Mouse (Mus musculus) thymus, adult 2 months (tissue): ENCODE measurements around the gene Plcg2. TPM values are rescaled to one million over a fixed set of nuclear protein-coding genes. Genes with fewer than 3 reads are reported as not detected.

Source experiments
- DNase-seq: peaks from one replicate; pipeline ENCODE4 v3.0.0; 2021
- H3K27ac ChIP-seq: fragments of 200-500 bp; 2 replicates; pipeline ENCODE4 v1.5.1; 2012; ENCODE audit warnings: low read length, control low read depth; ENCODE audit not compliant: control insufficient read depth, insufficient read depth
- H3K27me3 ChIP-seq: fragments of 200-500 bp; 2 replicates; pipeline ENCODE4 v1.6.1; 2012; ENCODE audit warnings: mild to moderate bottlenecking, low read length, moderate library complexity, mixed read lengths; ENCODE audit not compliant: control insufficient read depth, insufficient read depth
- H3K36me3 ChIP-seq: fragments of 200-500 bp; 2 replicates; pipeline ENCODE4 v1.6.1; 2012; ENCODE audit warnings: mild to moderate bottlenecking, low read length, moderate library complexity; ENCODE audit not compliant: control insufficient read depth, insufficient read depth
- H3K4me1 ChIP-seq: fragments of 200-500 bp; replicated peaks from 2 replicates; pipeline ENCODE4 v1.6.1; 2012; ENCODE audit warnings: low read length; ENCODE audit not compliant: control insufficient read depth, insufficient read depth
- H3K4me3 ChIP-seq: fragments of 200-500 bp; 2 replicates; pipeline ENCODE4 v1.5.1; 2012; ENCODE audit warnings: mild to moderate bottlenecking, low read length, control low read depth, moderate library complexity; ENCODE audit not compliant: control insufficient read depth, insufficient read depth
- CTCF ChIP-seq: fragments of 200-500 bp; IDR thresholded peaks from 2 replicates; pipeline ENCODE4 v1.5.1; 2012; ENCODE audit warnings: mild to moderate bottlenecking, control low read depth, low read length, moderate library complexity, borderline replicate concordance; ENCODE audit not compliant: control insufficient read depth, poor library complexity, insufficient read depth; ENCODE audit errors: extremely low read depth
- POLR2A ChIP-seq: fragments of 200-500 bp; IDR thresholded peaks from 2 replicates; pipeline ENCODE4 v1.6.1; 2012; ENCODE audit warnings: mild to moderate bottlenecking, low read length, control low read depth, moderate library complexity; ENCODE audit not compliant: control insufficient read depth, poor library complexity, insufficient read depth; ENCODE audit errors: extremely low read depth
- WGBS: fragments of 180-500 bp; shearing (Covaris S2); methylation state at CpG from one replicate; pipeline ENCODE4 v1.1.7; 2018; 5-methylcytosine and 5-hydroxymethylcytosine counted together
- polyA plus RNA-seq: library from polyadenylated mRNA; depleted of rRNA; stranded (reverse); fragments of >200 nt; gene quantifications from 2 replicates; pipeline ENCODE4 v1.2.3, GENCODE M21; 2012

Plcg2 gene
- polyA plus RNA-seq, 1 experiment: 9.0 TPM

GRCm38 (mm10) chr8:117481830-117482229, 16.3 kb upstream of the Plcg2 start:
- Histone ChIP-seq H3K36me3 (no peaks in the 10 kb centered on the region), H3K27ac (no peak overlapping the region), H3K4me3 (no peak overlapping the region), H3K4me1 (no peaks in the 10 kb centered on the region; the same call in 1 of the 2 replicates), H3K27me3 (no peaks in the 10 kb centered on the region)
- WGBS: 19% methylated on average over 5 of the region's 5 CpGs
- TF ChIP-seq CTCF (no peak), POLR2A (no peak)
- no peak for DNase-seq

GRCm38 (mm10) chr8:117484731-117485130, 13.4 kb upstream of the Plcg2 start:
- 96% methylated on average over 8 of the region's 8 CpGs for WGBS
- Histone ChIP-seq H3K4me3 (no peak overlapping the region), H3K36me3 (no peaks in the 10 kb centered on the region), H3K4me1 (no peaks in the 10 kb centered on the region; the same call in 1 of the 2 replicates), H3K27me3 (no peaks in the 10 kb centered on the region), H3K27ac (no peak overlapping the region)
- no peak for DNase-seq
- TF ChIP-seq CTCF (no peak), POLR2A (no peak)

GRCm38 (mm10) chr8:117485316-117485715, 12.8 kb upstream of the Plcg2 start:
- WGBS: 22% methylated on average over 1 of the region's 1 CpGs
- no peak for DNase-seq
- H3K4me1 ChIP-seq: no peaks in the 10 kb centered on the region; the same call in 1 of the 2 replicates
- H3K36me3 ChIP-seq: no peaks in the 10 kb centered on the region
- H3K4me3 ChIP-seq: no peak overlapping the region
- H3K27me3 ChIP-seq: no peaks in the 10 kb centered on the region
- TF ChIP-seq POLR2A: no peak
- no peak for TF ChIP-seq CTCF
- no peak overlapping the region for H3K27ac ChIP-seq

- TF ChIP-seq POLR2A (no peak), CTCF (no peak)
- no peak overlapping the region for H3K4me3 ChIP-seq
- 92% methylated on average over 10 of the region's 10 CpGs for WGBS
- no peaks in the 10 kb centered on the region for H3K4me1 ChIP-seq
- no peaks in the 10 kb centered on the region for H3K36me3 ChIP-seq
- H3K27ac ChIP-seq: no peak overlapping the region
- DNase-seq: no peak
- no peaks in the 10 kb centered on the region for H3K27me3 ChIP-seq
Measured at GRCm38 (mm10) chr8:117488246-117489005, 9.7 kb upstream of the Plcg2 start.

- no peak for DNase-seq
- no peak for TF ChIP-seq POLR2A
- no peak for TF ChIP-seq CTCF
- Histone ChIP-seq H3K4me3 (no peak overlapping the region), H3K4me1 (peaks cover 6% of the 10 kb centered on the region), H3K36me3 (no peaks in the 10 kb centered on the region), H3K27ac (no peak overlapping the region), H3K27me3 (no peaks in the 10 kb centered on the region; the same call in 1 of the 2 replicates)
- WGBS: 69% methylated on average over 9 of the region's 9 CpGs
Measured at GRCm38 (mm10) chr8:117493543-117493942, 4.5 kb upstream of the Plcg2 start.

- 33% methylated on average over 2 of the region's 2 CpGs for WGBS
- DNase-seq: no peak
- Histone ChIP-seq H3K4me3 (no peak overlapping the region), H3K27me3 (no peaks in the 10 kb centered on the region; the same call in 1 of the 2 replicates), H3K4me1 (peaks cover 14% of the 10 kb centered on the region), H3K27ac (no peak overlapping the region), H3K36me3 (no peaks in the 10 kb centered on the region)
- TF ChIP-seq POLR2A (no peak), CTCF (no peak)
Measured at GRCm38 (mm10) chr8:117494874-117495273, 3.2 kb upstream of the Plcg2 start.
